Mouse (Mus musculus) megakaryocyte-erythroid progenitor cell, adult 5 weeks (primary cell): ENCODE data around the gene Plcb2. TPM values are rescaled to one million over a fixed set of nuclear protein-coding genes. Genes with fewer than 3 reads are reported as not detected.

Source experiments
- polyA plus RNA-seq: library from polyadenylated mRNA; stranded (reverse); fragments of >175 nt; gene quantifications from 2 replicates; pipeline ENCODE4 v1.2.3, GENCODE M21; 2012

Gene Plcb2
- 96.3 and 125 TPM in 2 replicates for polyA plus RNA-seq

GRCm38 (mm10) chr2:118728337-118728736, at the start of gene Plcb2:
Gene Plcb2, minus strand, starts transcription at chr2:118728438.

GRCm38 (mm10) chr2:118772158-118772874, 44.1 kb upstream of the Plcb2 start, which contains the start of gene Phgr1:
Gene Phgr1, plus strand, starts transcription at chr2:118772769.

GRCm38 (mm10) chr2:118761906-118762783, 33.9 kb upstream of the Plcb2 start, which contains the start of gene Ccdc9b:
Gene Ccdc9b, minus strand, starts transcription at chr2:118762661.

GRCm38 (mm10) chr2:118745232-118745884, 17.1 kb upstream of the Plcb2 start, which contains the start of gene Inafm2:
Gene Inafm2, plus strand, starts transcription at chr2:118745758.

GRCm38 (mm10) chr2:118703913-118704730, 24.1 kb downstream of the Plcb2 start, which contains the start of gene Ankrd63:
Gene Ankrd63, minus strand, starts transcription at chr2:118703963.

GRCm38 (mm10) chr2:118662902-118663803, 65.1 kb downstream of the Plcb2 start, which contains the start of gene Pak6:
Gene Pak6, plus strand, starts transcription at chr2:118663303.

Other genes starting within 250 kb of the Plcb2 start
- gene Srp14, start 248.7 kb downstream of the Plcb2 start, polyA plus RNA-seq, result 95.7 and 104 TPM in 2 replicates
- gene Bmf, start 178.8 kb downstream of the Plcb2 start, polyA plus RNA-seq, result 2.5 and 12.5 TPM in 2 replicates
- gene Bub1b, start 130.2 kb downstream of the Plcb2 start, polyA plus RNA-seq, result 13.7 and 14.8 TPM in 2 replicates
- 1.2 and 1.9 TPM in 2 replicates for gene Pak6, start 65.1 kb downstream of the Plcb2 start, polyA plus RNA-seq
- gene Ankrd63, start 24.5 kb downstream of the Plcb2 start, polyA plus RNA-seq, result 0.72 and 2.2 TPM in 2 replicates
- gene Inafm2, start 17.3 kb upstream of the Plcb2 start, polyA plus RNA-seq, result 39.8 and 40.6 TPM in 2 replicates
- 0.35 and 0.38 TPM in 2 replicates for gene Ccdc9b, start 34.2 kb upstream of the Plcb2 start, polyA plus RNA-seq
- not detected in 2 replicates for gene Phgr1, start 44.3 kb upstream of the Plcb2 start, polyA plus RNA-seq
- 0.04 and 0.06 TPM in 2 replicates for gene Disp2, start 51.3 kb upstream of the Plcb2 start, polyA plus RNA-seq
- 96.3 and 140 TPM in 2 replicates for gene Knstrn, start 85.6 kb upstream of the Plcb2 start, polyA plus RNA-seq
- gene Ivd, start 133.5 kb upstream of the Plcb2 start, polyA plus RNA-seq, result 24.7 and 27.6 TPM in 2 replicates
- 35.3 and 39.5 TPM in 2 replicates for gene Bahd1, start 171.9 kb upstream of the Plcb2 start, polyA plus RNA-seq
- 6.7 and 12.2 TPM in 2 replicates for gene Chst14, start 198.1 kb upstream of the Plcb2 start, polyA plus RNA-seq